Mouse (Mus musculus) spleen, adult 10 weeks (tissue): Measurements from ENCODE around the gene Tmed6. TPM values are rescaled to one million over a fixed set of nuclear protein-coding genes. Genes with fewer than 3 reads are reported as not detected.

ENCODE experiments used
- polyA plus RNA-seq: library from polyadenylated mRNA; stranded (reverse); fragments of 350-450 nt; fragmentation: Illumina TruSeq; extraction: RNeasy Lipid Tissue Mini Kit (QIAGEN cat#74804); gene quantifications from one replicate; pipeline ENCODE4 v1.2.3, GENCODE M21; 2015; ENCODE audit warnings: low replicate concordance; ENCODE audit not compliant: insufficient read depth

Gene Tmed6
- 0.50 TPM for polyA plus RNA-seq

GRCm38 (mm10) chr8:107065511-107066496, at the start of gene Tmed6:
TSS of gene Tmed6 (minus strand) at chr8:107065644.

GRCm38 (mm10) chr8:107096366-107097036, 31.1 kb upstream of the Tmed6 start, which contains the start of gene Terf2:
TSS of gene Terf2 (minus strand) at chr8:107096547.

GRCm38 (mm10) chr8:107056076-107056972, 9.1 kb downstream of the Tmed6 start, which contains the start of the genes Cog8 and Nip7:
TSS of gene Cog8 (minus strand) at chr8:107056689.
TSS of gene Nip7 (plus strand) at chr8:107056877.

GRCm38 (mm10) chr8:107048061-107048941, 17.1 kb downstream of the Tmed6 start, which contains the start of gene Pdf:
TSS of gene Pdf (minus strand) at chr8:107048614.

GRCm38 (mm10) chr8:107030650-107031576, 34.5 kb downstream of the Tmed6 start, which contains the start of gene Vps4a:
TSS of gene Vps4a (plus strand) at chr8:107031222.

Other genes with a start within 250 kb of the Tmed6 start
- gene Has3, start 195.4 kb downstream of the Tmed6 start, polyA plus RNA-seq: 0.21 TPM
- 39.9 TPM for gene Utp4, start 172.0 kb downstream of the Tmed6 start, polyA plus RNA-seq
- gene Sntb2, start 129.9 kb downstream of the Tmed6 start, polyA plus RNA-seq: 18.5 TPM
- gene Vps4a, start 34.4 kb downstream of the Tmed6 start, polyA plus RNA-seq: 56.9 TPM
- 17.4 TPM for gene Pdf, start 17.0 kb downstream of the Tmed6 start, polyA plus RNA-seq
- gene Cog8, start 9.0 kb downstream of the Tmed6 start, polyA plus RNA-seq: 33.0 TPM
- gene Nip7, start 8.8 kb downstream of the Tmed6 start, polyA plus RNA-seq: 46.5 TPM
- gene Terf2, start 30.9 kb upstream of the Tmed6 start, polyA plus RNA-seq: 55.2 TPM
- gene Cyb5b, start 85.0 kb upstream of the Tmed6 start, polyA plus RNA-seq: 62.0 TPM
- gene Nfat5, start 227.8 kb upstream of the Tmed6 start, polyA plus RNA-seq: 106 TPM